Mouse (Mus musculus) right cerebral cortex, adult 2 months (tissue): ENCODE data around the gene Gpatch2.

Experiments used
- DNase-seq, 2 experiments: peaks; one replicate each; pipeline ENCODE4 v3.0.0; 2021 to 2022; ENCODE audit warnings: low spot score in 2 of 2

Gpatch2 gene

GRCm38 (mm10) chr1:187366806-187367205, 151.5 kb downstream of the Gpatch2 start:
- DNase-seq = no peak

- DNase-seq = no peak
These were observed 153.7 kb downstream of the Gpatch2 start for GRCm38 (mm10) chr1:187369049-187369448.

GRCm38 (mm10) chr1:187373506-187373905, 158.2 kb downstream of the Gpatch2 start:
- no peak for DNase-seq

- no peak for DNase-seq
These were observed 159.1 kb downstream of the Gpatch2 start for GRCm38 (mm10) chr1:187374418-187374817.

- no peak for DNase-seq
These were observed 161.8 kb downstream of the Gpatch2 start for GRCm38 (mm10) chr1:187376946-187377671.

GRCm38 (mm10) chr1:187377865-187378524, 162.7 kb downstream of the Gpatch2 start:
- DNase-seq = no peak

GRCm38 (mm10) chr1:187389476-187389875, 174.2 kb downstream of the Gpatch2 start:
- DNase-seq = no peak

- DNase-seq = no peak
These were observed 185.5 kb downstream of the Gpatch2 start for GRCm38 (mm10) chr1:187400834-187401233.
